Mouse (Mus musculus) limb, embryonic 14.5 days (tissue): ENCODE results near the gene Apba3. TPM values are rescaled to one million over a fixed set of nuclear protein-coding genes. Genes with fewer than 3 reads are reported as not detected.

Experiments
- ATAC-seq: fragments of 200-750 bp; cut with Nextera tagmentation; 2 replicates; pipeline ENCODE4 v1.8.0; 2017; ENCODE audit warnings: low read depth, moderate number of reproducible peaks, moderate TSS enrichment; ENCODE audit not compliant: low FRiP score
- DNase-seq: peaks from one replicate; pipeline ENCODE4 v3.0.0-alpha.2; 2015; ENCODE audit warnings: low spot score
- H3K27ac ChIP-seq: fragments of 300-500 bp; sonication (generic); replicated peaks from 2 replicates; pipeline ENCODE4 v1.5.1; 2014; ENCODE audit warnings: low read depth, mild to moderate bottlenecking, low read length, moderate library complexity, mixed read lengths
- H3K27me3 ChIP-seq: fragments of 300-500 bp; sonication (generic); 2 replicates; pipeline ENCODE4 v1.6.1; 2014; ENCODE audit warnings: low read length, mixed read lengths; ENCODE audit not compliant: control insufficient read depth, insufficient read depth
- H3K36me3 ChIP-seq: fragments of 300-500 bp; sonication (generic); 2 replicates; pipeline ENCODE4 v1.6.1; 2014; ENCODE audit warnings: mild to moderate bottlenecking, low read length, moderate library complexity, mixed read lengths; ENCODE audit not compliant: control insufficient read depth, insufficient read depth
- H3K4me1 ChIP-seq: fragments of 300-500 bp; sonication (generic); 2 replicates; pipeline ENCODE4 v1.6.1; 2014; ENCODE audit warnings: antibody characterized with exemption, low read length, mixed read lengths; ENCODE audit not compliant: control insufficient read depth, insufficient read depth
- H3K4me2 ChIP-seq: fragments of 300-500 bp; sonication (generic); replicated peaks from 2 replicates; pipeline ENCODE4 v1.6.1; 2014; ENCODE audit warnings: low read depth, mild to moderate bottlenecking, low read length, moderate library complexity; ENCODE audit not compliant: severe bottlenecking
- H3K4me3 ChIP-seq: fragments of 300-500 bp; sonication (generic); replicated peaks from 2 replicates; pipeline ENCODE4 v1.5.1; 2014; ENCODE audit warnings: low read length
- H3K9ac ChIP-seq: fragments of 300-500 bp; sonication (generic); 2 replicates; pipeline ENCODE4 v1.6.1; 2014; ENCODE audit warnings: mild to moderate bottlenecking, low read depth, low read length, moderate library complexity; ENCODE audit not compliant: severe bottlenecking
- H3K9me3 ChIP-seq: fragments of 300-500 bp; sonication (generic); 2 replicates; pipeline ENCODE4 v1.6.1; 2016; ENCODE audit warnings: low read length; ENCODE audit not compliant: control insufficient read depth
- POLR2A ChIP-seq: fragments of 200-500 bp; IDR thresholded peaks from 2 replicates; pipeline ENCODE4 v1.8.0; 2012; ENCODE audit warnings: inconsistent platforms, mild to moderate bottlenecking, moderate library complexity, borderline replicate concordance; ENCODE audit not compliant: insufficient read depth, insufficient read length; ENCODE audit errors: extremely low read depth
- WGBS: fragments of 180-500 bp; shearing (Covaris S2); extraction: QIAGEN DNeasy Blood & Tissue Kit; methylation state at CpG from one replicate; pipeline ENCODE4 v1.1.7; 2014; 5-methylcytosine and 5-hydroxymethylcytosine counted together
- polyA plus RNA-seq, 2 experiments: library from polyadenylated mRNA; depleted of rRNA in 1 of 2; stranded (reverse) in 1 of 2; unstranded in 1 of 2; fragments of >200 nt; fragmentation: Nextera tagmentation in 1 of 2; extraction: Ambion mirVana in 1 of 2; gene quantifications; 2 replicates each; pipeline versions ENCODE4 v1.2.1 to v1.2.3; 2012 to 2014

Gene Apba3
- polyA plus RNA-seq, 2 experiments: 58.2 to 77.9 TPM

GRCm38 (mm10) chr10:81252424-81253419 lies 14.0 kb upstream of the Apba3 start, which contains the start of gene Matk:
Gene Matk (plus strand): TSS chr10:81252935.
- no peak within 1 kb of the TSS for H3K9ac ChIP-seq
- ATAC-seq: peak; percentile 34; the same call in 1 of the 2 replicates
- DNase-seq: no peak

GRCm38 (mm10) chr10:81254886-81255285 lies 11.9 kb upstream of the Apba3 start:
- no peaks in the 10 kb centered on the region for H3K9me3 ChIP-seq
- H3K27me3 ChIP-seq: peaks cover 67% of the 10 kb centered on the region
- no peak overlapping the region for H3K27ac ChIP-seq
- DNase-seq (no peak), ATAC-seq (no peak)
- peaks cover 2% of the 10 kb centered on the region; the same call in 1 of the 2 replicates for H3K4me1 ChIP-seq
- no peak for TF ChIP-seq POLR2A
- H3K4me3 ChIP-seq: no peak overlapping the region
- H3K4me2 ChIP-seq: no peak overlapping the region
- H3K9ac ChIP-seq: no peak overlapping the region
- H3K36me3 ChIP-seq: no peaks in the 10 kb centered on the region
- WGBS: 43% methylated on average over 1 of the region's 1 CpGs

More at GRCm38 (mm10) chr10:81252424-81253419, 14.0 kb upstream of the Apba3 start, which contains the start of gene Matk:
- Histone ChIP-seq H3K36me3 (no peaks in the 10 kb centered on the region), H3K4me3 (peak within 1 kb of the TSS; percentile 4), H3K27me3 (peaks cover 46% of the 10 kb centered on the region), H3K27ac (no peak within 1 kb of the TSS), H3K4me1 (peaks cover 2% of the 10 kb centered on the region; the same call in 1 of the 2 replicates), H3K9me3 (no peaks in the 10 kb centered on the region), H3K4me2 (peak within 1 kb of the TSS; percentile 38)
- TF ChIP-seq POLR2A: no peak
- WGBS: 10% methylated on average over 38 of the region's 44 CpGs

GRCm38 (mm10) chr10:81257158-81258039 lies 9.4 kb upstream of the Apba3 start:
- H3K4me1 ChIP-seq: peaks cover 2% of the 10 kb centered on the region; the same call in 1 of the 2 replicates
- peaks cover 8% of the 10 kb centered on the region; the same call in 1 of the 2 replicates for H3K36me3 ChIP-seq
- H3K27ac ChIP-seq: no peak overlapping the region
- peak overlapping the region; percentile 69 for H3K4me2 ChIP-seq
- ATAC-seq (no peak), DNase-seq (no peak)
- peak overlapping the region; percentile 52 for H3K9ac ChIP-seq
- 0 out of 2 replicates have a peak, but pooled peaks cover 5% of the 10 kb centered on the region for H3K9me3 ChIP-seq
- H3K27me3 ChIP-seq: peaks cover 58% of the 10 kb centered on the region
- under 1% methylated on average over 50 of the region's 62 CpGs for WGBS
- no peak for TF ChIP-seq POLR2A
- H3K4me3 ChIP-seq: peak overlapping the region; percentile 42

- no peak for DNase-seq
- H3K27ac ChIP-seq: no peak overlapping the region
- H3K27me3 ChIP-seq: peaks cover 45% of the 10 kb centered on the region
- H3K4me1 ChIP-seq: no peaks in the 10 kb centered on the region; the same call in 1 of the 2 replicates
- no peak overlapping the region for H3K9ac ChIP-seq
- H3K4me3 ChIP-seq: no peak overlapping the region
- H3K36me3 ChIP-seq: peaks cover 28% of the 10 kb centered on the region
- TF ChIP-seq POLR2A: no peak
- no peak overlapping the region for H3K4me2 ChIP-seq
- 40% methylated on average over 21 of the region's 21 CpGs for WGBS
- H3K9me3 ChIP-seq: 0 out of 2 replicates have a peak, but pooled peaks cover 5% of the 10 kb centered on the region
- 0 out of 2 replicates have a peak, but pooled peaks have one; percentile 23 for ATAC-seq
These were observed 7.4 kb upstream of the Apba3 start for GRCm38 (mm10) chr10:81259225-81259884.
